Mouse (Mus musculus) CD8-positive naive resting alpha-beta T cell, adult 2 months (primary cell): ENCODE data around the gene Zbtb9.

Experiments
- DNase-seq, 2 experiments: peaks; one replicate each; pipeline ENCODE4 v3.0.0; 2022; ENCODE audit warnings: low read depth in 2 of 2, low spot score in 2 of 2

Zbtb9 gene

GRCm38 (mm10) chr17:27040304-27041045 is 67.5 kb downstream of the Zbtb9 start:
- no peak for DNase-seq

DNA sequence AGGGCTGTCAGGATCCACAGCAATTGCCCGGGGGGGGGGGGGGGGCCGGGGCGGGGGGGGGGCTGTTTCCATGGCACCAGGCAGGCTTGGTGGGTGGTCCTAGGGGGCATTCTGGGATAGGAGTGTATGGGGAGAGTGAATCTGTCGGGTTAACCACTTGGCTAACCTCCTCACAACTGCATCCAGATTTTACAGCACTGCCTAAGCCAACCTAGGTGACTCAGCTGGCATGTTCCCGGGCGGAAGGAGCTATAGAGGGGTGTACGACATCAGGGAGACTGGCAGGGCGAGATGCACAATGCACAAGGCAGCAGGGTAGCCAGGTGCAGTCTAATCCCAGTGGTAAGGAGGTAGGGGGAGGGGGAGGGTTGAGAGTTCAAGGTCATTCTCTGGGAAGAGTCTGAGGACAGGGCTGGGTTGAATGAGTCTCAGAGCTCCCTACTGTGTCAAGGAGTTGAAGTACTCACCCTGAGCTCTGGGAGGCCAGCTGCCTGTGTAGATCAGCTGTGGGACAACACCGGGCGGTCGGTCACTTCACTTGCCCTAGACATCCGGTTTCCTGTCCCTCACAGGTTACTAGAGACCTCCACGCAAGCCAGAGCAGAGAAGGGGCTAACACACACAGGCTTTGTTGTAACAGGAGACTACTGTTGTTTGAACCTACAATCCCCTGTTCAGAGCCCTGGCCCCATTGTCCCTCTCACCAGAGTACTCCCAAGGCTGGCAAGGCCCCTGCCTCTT is 68.2 kb downstream of the Zbtb9 start:
- no peak for DNase-seq

DNA sequence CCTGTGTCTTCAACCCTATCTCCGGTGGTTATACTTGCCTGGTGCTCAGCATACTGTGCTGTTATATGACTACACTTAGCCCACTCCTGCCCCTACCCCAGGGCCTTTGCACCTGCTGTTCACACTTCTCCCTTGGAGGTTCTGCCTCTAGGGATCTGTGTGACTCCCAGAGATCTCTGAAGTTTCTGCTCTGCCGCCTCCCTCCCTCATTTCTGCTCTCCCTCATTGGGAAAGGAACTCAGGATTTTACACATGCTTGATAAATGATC is 68.8 kb downstream of the Zbtb9 start:
- DNase-seq, result no peak

DNA sequence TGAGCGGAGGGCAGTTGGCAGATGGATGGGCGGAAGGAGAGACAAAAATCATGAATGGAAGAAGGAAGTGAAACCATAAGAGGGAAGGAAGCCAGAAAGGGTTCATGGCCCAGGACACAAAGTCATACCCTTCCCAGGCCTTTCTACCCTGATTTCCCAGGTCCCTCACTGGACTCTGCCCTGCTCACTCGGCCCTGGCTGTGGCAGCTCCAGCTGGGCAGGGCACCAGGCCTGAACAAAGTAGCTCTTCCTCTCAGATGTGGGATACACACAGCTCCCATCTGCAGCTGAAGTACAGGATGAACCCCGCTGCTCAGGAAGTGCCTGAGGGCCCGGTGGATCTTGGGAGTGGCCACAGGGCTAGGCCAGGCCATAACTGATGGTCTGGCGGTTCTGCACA is 69.9 kb downstream of the Zbtb9 start:
- DNase-seq, result no peak

DNA sequence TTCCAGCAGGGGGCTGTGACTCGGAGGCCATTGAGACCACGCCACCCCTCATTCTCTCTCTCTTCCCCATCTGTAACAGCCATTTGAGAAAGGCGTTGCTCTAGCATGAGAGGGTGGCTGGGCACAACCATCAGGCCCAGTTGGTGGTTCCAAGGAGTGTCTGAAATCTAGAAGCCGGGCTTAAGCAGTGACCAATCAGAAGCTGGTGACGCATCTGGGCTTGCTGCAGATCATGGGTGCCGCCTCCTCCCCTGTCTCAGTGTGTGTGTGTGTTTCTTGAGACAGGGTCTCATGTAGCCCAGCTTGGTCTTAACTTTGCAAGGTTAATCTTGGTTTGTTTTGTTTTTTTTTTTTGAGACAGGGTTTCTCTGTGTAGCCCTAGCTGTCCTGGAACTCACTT is 72.2 kb downstream of the Zbtb9 start:
- DNase-seq, result no peak

DNA sequence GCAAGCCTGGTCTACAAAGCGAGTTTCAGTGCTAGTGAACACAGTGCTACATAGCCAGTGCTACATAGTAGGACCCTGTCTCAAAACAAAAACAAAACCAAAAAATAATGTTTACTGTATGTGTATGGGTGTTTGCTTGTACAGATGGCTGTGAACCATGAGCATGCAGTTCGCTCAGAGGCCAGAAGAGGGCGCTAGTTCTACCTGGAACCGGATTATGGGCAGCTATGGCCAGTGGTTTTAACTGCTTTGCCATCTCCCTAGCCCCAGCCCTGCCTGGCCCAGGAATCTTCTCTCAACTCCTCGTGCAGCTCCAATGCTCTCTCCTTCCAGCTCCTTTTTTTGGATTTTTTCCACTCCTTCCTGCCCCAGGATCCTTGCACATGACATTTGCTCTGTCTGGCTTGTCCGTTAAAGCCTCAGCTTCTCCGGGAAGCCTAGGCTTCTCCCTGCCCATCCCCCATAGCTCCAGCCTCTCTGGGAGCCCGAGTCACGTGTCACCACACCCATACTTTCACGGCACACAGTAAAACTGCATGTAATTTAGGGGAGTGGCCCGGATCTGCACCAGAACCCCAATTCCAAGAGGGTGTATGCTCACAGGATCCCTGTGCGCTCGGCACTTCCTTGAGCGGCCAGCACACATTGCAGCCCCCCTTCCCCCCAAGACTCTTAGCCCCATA is 74.9 kb downstream of the Zbtb9 start:
- DNase-seq, result no peak

GRCm38 (mm10) chr17:27048445-27049239 is 75.7 kb downstream of the Zbtb9 start:
- DNase-seq, result no peak

DNA sequence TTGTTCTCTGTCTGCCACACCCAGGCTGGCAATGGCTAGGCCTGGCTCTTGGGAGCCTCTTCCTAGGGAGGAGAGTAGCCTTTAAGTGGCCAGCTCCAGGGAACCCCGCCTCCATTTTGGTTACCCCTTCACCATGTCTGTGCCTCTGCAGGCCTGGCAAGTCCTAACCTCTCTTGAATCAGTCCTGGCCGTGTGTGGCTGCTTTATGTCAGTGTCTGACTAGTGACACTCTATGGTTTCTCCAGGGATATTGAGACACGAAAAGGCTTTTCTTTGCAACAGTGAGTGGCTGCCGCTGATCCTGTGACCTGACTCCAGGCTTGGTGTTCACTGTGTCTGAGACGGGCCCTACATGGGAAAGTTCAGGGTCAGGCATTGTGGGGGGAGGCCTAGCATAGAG is 77.9 kb downstream of the Zbtb9 start:
- DNase-seq, result no peak

- DNase-seq, result no peak
Measured at GRCm38 (mm10) chr17:27051514-27051913, 78.5 kb downstream of the Zbtb9 start.

DNA sequence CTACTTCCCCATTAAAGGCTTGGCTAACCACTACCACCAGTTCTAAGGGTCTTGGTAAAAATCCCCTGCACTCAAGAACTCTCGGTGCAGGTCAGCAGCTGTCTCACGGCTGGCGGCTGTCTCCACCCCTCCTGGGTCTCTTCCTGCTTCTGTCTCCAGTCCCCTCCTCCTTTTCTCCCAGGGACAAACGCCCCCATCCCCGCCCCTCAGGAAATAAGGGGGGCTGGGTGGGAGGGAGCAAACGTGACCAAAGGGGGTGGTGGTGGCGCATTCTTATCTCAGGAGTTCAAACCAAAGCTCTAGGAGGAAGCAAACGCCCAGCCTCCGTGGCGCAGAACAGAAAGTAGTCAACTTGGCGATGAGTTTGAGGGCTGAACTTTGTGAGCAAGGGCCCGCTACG is 83.2 kb downstream of the Zbtb9 start:
- DNase-seq, result peak; percentile 67 to 79

GRCm38 (mm10) chr17:27056812-27057516 is 84.0 kb downstream of the Zbtb9 start, which contains the start of gene Itpr3:
Itpr3 (plus strand) TSS chr17:27057304.
- peak; percentile 63 to 69 for DNase-seq

DNA sequence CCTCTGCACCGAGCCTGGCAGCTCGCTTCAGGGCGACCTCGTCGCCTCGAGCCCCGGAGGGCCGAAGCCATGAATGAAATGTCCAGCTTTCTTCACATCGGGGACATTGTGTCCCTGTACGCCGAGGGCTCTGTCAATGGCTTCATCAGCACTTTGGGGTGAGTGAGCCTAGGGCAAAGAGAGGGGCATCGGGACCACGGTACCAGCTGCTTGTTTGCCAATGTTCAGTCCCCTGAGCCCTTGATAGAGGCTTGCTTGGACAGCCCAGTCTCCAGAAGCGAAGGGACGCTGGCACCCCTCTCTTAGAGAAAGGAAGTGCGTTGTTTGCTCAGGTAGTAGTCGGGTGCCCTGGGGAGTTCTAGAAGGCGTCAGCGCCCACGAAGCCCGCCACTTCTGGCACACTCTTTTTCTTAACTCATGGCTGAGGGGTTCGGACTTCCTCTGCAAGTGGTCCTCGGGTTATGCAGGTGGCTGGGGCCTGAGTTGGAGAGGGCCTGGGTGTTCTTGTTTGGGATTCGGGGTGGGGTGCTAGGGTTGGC is 84.6 kb downstream of the Zbtb9 start:
- DNase-seq, result no peak
